Mouse (Mus musculus) testis, adult 2 months (tissue): ENCODE data around the gene Syce3. TPM values are rescaled to one million over a fixed set of nuclear protein-coding genes. Genes with fewer than 3 reads are reported as not detected.
A peak's percentile ranks its signal among the peaks of the same experiment; 100 is the strongest.

Experiments
- H3K27ac ChIP-seq: fragments of 200-500 bp; 2 replicates; pipeline ENCODE4 v1.5.1; 2012; ENCODE audit warnings: low read depth, low read length; ENCODE audit not compliant: control insufficient read depth, insufficient read depth
- H3K27me3 ChIP-seq: fragments of 200-500 bp; 2 replicates; pipeline ENCODE4 v1.6.1; 2012; ENCODE audit warnings: mild to moderate bottlenecking, low read length, moderate library complexity; ENCODE audit not compliant: control insufficient read depth, insufficient read depth
- H3K36me3 ChIP-seq: fragments of 200-500 bp; 2 replicates; pipeline ENCODE4 v1.6.1; 2012; ENCODE audit warnings: mild to moderate bottlenecking, low read length; ENCODE audit not compliant: control insufficient read depth, insufficient read depth
- H3K4me1 ChIP-seq: fragments of 200-500 bp; 2 replicates; pipeline ENCODE4 v1.6.1; 2012; ENCODE audit warnings: low read length; ENCODE audit not compliant: control insufficient read depth, insufficient read depth
- H3K4me3 ChIP-seq: fragments of 200-500 bp; 2 replicates; pipeline ENCODE4 v1.5.1; 2012; ENCODE audit warnings: low read depth, mild to moderate bottlenecking, low read length, moderate library complexity, mixed read lengths; ENCODE audit not compliant: control insufficient read depth
- CTCF ChIP-seq: fragments of 200-500 bp; IDR thresholded peaks from 2 replicates; pipeline ENCODE4 v1.5.1; 2012; ENCODE audit warnings: low read depth, mild to moderate bottlenecking, inconsistent platforms, low read length, moderate library complexity; ENCODE audit not compliant: control insufficient read depth, insufficient read depth, insufficient replicate concordance
- POLR2A ChIP-seq: fragments of 200-500 bp; IDR thresholded peaks from 2 replicates; pipeline ENCODE4 v1.6.1; 2012; ENCODE audit warnings: low read depth, mild to moderate bottlenecking, inconsistent platforms, low read length, moderate library complexity; ENCODE audit not compliant: control insufficient read depth
- polyA plus RNA-seq: library from polyadenylated mRNA; depleted of rRNA; stranded (reverse); fragments of >200 nt; gene quantifications from 2 replicates; pipeline ENCODE4 v1.2.3, GENCODE M21; 2012

Syce3 gene
- polyA plus RNA-seq, 1 experiment: 247 TPM

- TF ChIP-seq POLR2A (no peak), CTCF (no peak)
- peaks cover 2% of the 10 kb centered on the region for H3K36me3 ChIP-seq
- H3K27ac ChIP-seq: no peak overlapping the region
- H3K4me1 ChIP-seq: no peaks in the 10 kb centered on the region
- no peak overlapping the region for H3K4me3 ChIP-seq
- no peaks in the 10 kb centered on the region for H3K27me3 ChIP-seq
Observed at GRCm38 (mm10) chr15:89365141-89365551, 45.2 kb downstream of the Syce3 start.

GRCm38 (mm10) chr15:89363051-89363450, 47.3 kb downstream of the Syce3 start:
- Histone ChIP-seq H3K27ac (no peak overlapping the region), H3K4me3 (no peak overlapping the region), H3K4me1 (no peaks in the 10 kb centered on the region), H3K27me3 (no peaks in the 10 kb centered on the region), H3K36me3 (peaks cover 2% of the 10 kb centered on the region)
- TF ChIP-seq POLR2A (no peak), CTCF (no peak)

- Histone ChIP-seq H3K27ac (no peak overlapping the region), H3K36me3 (no peaks in the 10 kb centered on the region; the same call in 1 of the 2 replicates), H3K4me3 (no peak overlapping the region), H3K27me3 (no peaks in the 10 kb centered on the region), H3K4me1 (peaks cover 7% of the 10 kb centered on the region)
- no peak for TF ChIP-seq POLR2A
- TF ChIP-seq CTCF: no peak
Observed at GRCm38 (mm10) chr15:89358784-89359183, 51.5 kb downstream of the Syce3 start.

GRCm38 (mm10) chr15:89356372-89356771, 53.9 kb downstream of the Syce3 start:
- Histone ChIP-seq H3K4me1 (peaks cover 7% of the 10 kb centered on the region), H3K4me3 (peak overlapping the region; percentile 94), H3K36me3 (no peaks in the 10 kb centered on the region; the same call in none of the 2 replicates), H3K27me3 (no peaks in the 10 kb centered on the region), H3K27ac (no peak overlapping the region)
- TF ChIP-seq POLR2A (no peak), CTCF (no peak)

- Histone ChIP-seq H3K27me3 (no peaks in the 10 kb centered on the region), H3K36me3 (peaks cover 2% of the 10 kb centered on the region), H3K4me1 (peaks cover 7% of the 10 kb centered on the region), H3K4me3 (peak within 1 kb of the TSS; percentile 98), H3K27ac (peak within 1 kb of the TSS; percentile 91)
- TF ChIP-seq POLR2A: peak; percentile 83
- TF ChIP-seq CTCF: no peak
Observed at GRCm38 (mm10) chr15:89355241-89356187, 54.8 kb downstream of the Syce3 start, which contains the start of the genes Lmf2 and Ncaph2. Lmf2 (minus strand) TSS chr15:89355659. Ncaph2 (plus strand) TSS chr15:89355719.

GRCm38 (mm10) chr15:89354455-89354854, 55.8 kb downstream of the Syce3 start:
- H3K27ac ChIP-seq: no peak overlapping the region
- H3K4me3 ChIP-seq: peak overlapping the region; percentile 98
- TF ChIP-seq CTCF (no peak), POLR2A (no peak; the same call in 1 of the 2 replicates)
- peaks cover 7% of the 10 kb centered on the region for H3K4me1 ChIP-seq
- no peaks in the 10 kb centered on the region for H3K27me3 ChIP-seq
- peaks cover 2% of the 10 kb centered on the region for H3K36me3 ChIP-seq

GRCm38 (mm10) chr15:89353837-89354236, 56.5 kb downstream of the Syce3 start:
- Histone ChIP-seq H3K36me3 (peaks cover 2% of the 10 kb centered on the region), H3K4me3 (no peak overlapping the region), H3K4me1 (peaks cover 7% of the 10 kb centered on the region), H3K27me3 (no peaks in the 10 kb centered on the region), H3K27ac (no peak overlapping the region)
- TF ChIP-seq CTCF (no peak), POLR2A (no peak)
